Mouse (Mus musculus) heart, embryonic 13.5 days (tissue): ENCODE results near the gene Ubap2l. TPM values are rescaled to one million over a fixed set of nuclear protein-coding genes. Genes with fewer than 3 reads are reported as not detected.

ENCODE experiments used
- ATAC-seq: fragments of 200-750 bp; cut with Nextera tagmentation; 2 replicates; pipeline ENCODE4 v1.8.0; 2017; ENCODE audit warnings: moderate TSS enrichment; ENCODE audit not compliant: insufficient number of reproducible peaks, low FRiP score, low TSS enrichment; ENCODE audit errors: extremely low read depth
- H3K27ac ChIP-seq: fragments of 300-500 bp; sonication (generic); replicated peaks from 2 replicates; pipeline ENCODE4 v1.5.1; 2015; ENCODE audit warnings: moderate library complexity, mild to moderate bottlenecking, inconsistent platforms
- H3K27me3 ChIP-seq: fragments of 300-500 bp; sonication (generic); replicated peaks from 2 replicates; pipeline ENCODE4 v1.6.1; 2015; ENCODE audit warnings: mild to moderate bottlenecking, inconsistent platforms
- H3K36me3 ChIP-seq: fragments of 300-500 bp; sonication (generic); 2 replicates; pipeline ENCODE4 v1.6.1; 2015; ENCODE audit warnings: mild to moderate bottlenecking, inconsistent platforms
- H3K4me1 ChIP-seq: fragments of 300-500 bp; sonication (generic); 2 replicates; pipeline ENCODE4 v1.6.1; 2015; ENCODE audit warnings: inconsistent platforms
- H3K4me2 ChIP-seq: fragments of 300-500 bp; sonication (generic); 2 replicates; pipeline ENCODE4 v1.6.1; 2015; ENCODE audit warnings: inconsistent platforms, mild to moderate bottlenecking, moderate library complexity
- H3K4me3 ChIP-seq: fragments of 300-500 bp; sonication (generic); 2 replicates; pipeline ENCODE4 v1.5.1; 2015; ENCODE audit warnings: moderate library complexity, mild to moderate bottlenecking, inconsistent platforms
- H3K9ac ChIP-seq: fragments of 300-500 bp; sonication (generic); 2 replicates; pipeline ENCODE4 v1.6.1; 2015; ENCODE audit warnings: inconsistent platforms, mild to moderate bottlenecking, moderate library complexity
- H3K9me3 ChIP-seq: fragments of 300-500 bp; sonication (generic); 2 replicates; pipeline ENCODE4 v1.6.1; 2016; ENCODE audit warnings: inconsistent platforms
- WGBS: fragments of 180-500 bp; shearing (Covaris S2); methylation state at CpG from one replicate; pipeline ENCODE4 v1.1.7; 2015; ENCODE audit warnings: mixed read lengths; 5-methylcytosine and 5-hydroxymethylcytosine counted together
- microRNA counts: library from miRNA; unstranded; fragments of <30 nt; microRNA quantifications from one replicate; lab custom pipeline; 2016
- microRNA-seq: library from miRNA; unstranded; fragments of <30 nt; microRNA quantifications from one replicate; pipeline ENCODE4, GENCODE M21; 2016
- polyA plus RNA-seq: library from polyadenylated mRNA; unstranded; fragments of >200 nt; fragmentation: Nextera tagmentation; extraction: Ambion mirVana; gene quantifications from 2 replicates; pipeline ENCODE4 v1.2.1, GENCODE M21; 2015

Gene Ubap2l
- polyA plus RNA-seq, 1 experiment from 2014 or later: 121 TPM

DNA sequence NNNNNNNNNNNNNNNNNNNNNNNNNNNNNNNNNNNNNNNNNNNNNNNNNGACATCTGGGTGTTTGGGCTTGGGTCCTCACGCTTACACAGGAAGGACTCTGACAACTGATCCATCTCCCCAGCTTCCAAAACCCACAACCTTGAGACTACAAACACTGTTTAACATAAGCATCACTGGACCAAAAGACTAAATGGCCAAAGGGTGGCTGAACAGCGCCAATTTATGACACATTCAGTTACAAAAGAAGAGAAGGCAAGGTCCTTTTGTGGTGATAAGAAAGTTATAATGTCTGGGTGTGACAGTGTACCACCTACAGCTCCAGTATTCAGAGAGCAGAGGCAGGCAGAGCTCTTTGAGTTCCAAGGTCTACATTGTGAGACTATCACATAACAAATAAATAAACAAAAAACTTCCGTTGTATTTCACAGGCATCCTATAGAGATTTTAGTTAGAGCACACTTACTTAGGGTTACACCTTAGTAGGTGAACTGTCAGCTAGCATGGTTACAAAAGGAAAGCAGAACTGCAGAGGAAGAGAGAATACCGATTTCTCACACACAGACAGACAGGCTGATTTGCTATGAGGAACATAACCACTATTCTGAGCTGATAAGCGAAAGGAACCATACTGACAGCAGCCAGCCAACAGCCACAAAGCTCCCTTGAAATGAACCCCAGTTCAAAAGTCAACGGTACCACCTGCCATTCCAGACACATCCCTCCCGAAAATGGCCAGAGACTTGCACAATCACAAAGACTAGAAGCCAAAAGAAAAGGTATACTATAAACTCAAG lies 96.1 kb downstream of the Ubap2l start:
- Histone ChIP-seq H3K9ac (no peak overlapping the region), H3K4me3 (no peak overlapping the region), H3K27ac (no peak overlapping the region), H3K36me3 (peaks cover 81% of the 10 kb centered on the region), H3K4me2 (no peak overlapping the region), H3K9me3 (no peaks in the 10 kb centered on the region), H3K27me3 (no peaks in the 10 kb centered on the region), H3K4me1 (peaks cover 27% of the 10 kb centered on the region)
- ATAC-seq: no peak
- WGBS: 82% methylated on average over 7 of the region's 7 CpGs

DNA sequence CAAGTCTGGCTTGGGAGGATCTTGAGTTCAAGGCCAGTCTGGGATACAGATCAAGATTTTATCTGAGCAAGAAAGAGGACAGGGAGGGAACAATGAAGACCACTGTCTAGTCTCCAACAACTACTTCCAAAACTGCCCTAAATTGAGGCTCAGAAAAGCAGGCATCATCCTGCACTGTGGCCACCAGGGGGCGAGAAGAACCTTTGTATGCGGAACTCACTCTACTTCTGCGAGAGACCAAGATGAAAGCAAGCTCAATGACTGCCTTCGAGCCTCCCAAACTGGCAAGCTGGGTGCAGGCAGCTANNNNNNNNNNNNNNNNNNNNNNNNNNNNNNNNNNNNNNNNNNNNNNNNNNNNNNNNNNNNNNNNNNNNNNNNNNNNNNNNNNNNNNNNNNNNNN lies 99.0 kb downstream of the Ubap2l start:
- H3K9me3 ChIP-seq: no peaks in the 10 kb centered on the region
- H3K27ac ChIP-seq: no peak overlapping the region
- H3K36me3 ChIP-seq: peaks cover 99% of the 10 kb centered on the region
- 9% methylated on average over 4 of the region's 4 CpGs for WGBS
- H3K4me1 ChIP-seq: peaks cover 11% of the 10 kb centered on the region
- no peak overlapping the region for H3K4me2 ChIP-seq
- no peak for ATAC-seq
- no peaks in the 10 kb centered on the region for H3K27me3 ChIP-seq
- H3K9ac ChIP-seq: no peak overlapping the region
- H3K4me3 ChIP-seq: no peak overlapping the region

MicroRNAs encoded within 50 kb of the gene (microRNA counts, 519-probe panel; counts per million panel counts)
- microRNA mmu-miR-190b (lab: Ali Mortazavi, UCI): 4,753 counts per million, percentile 82 among the panel's probes with 10 or more counts

Small RNA genes lying within 50 kb of the gene (microRNA-seq; reads per million reads assigned to microRNA genes)
- gene Mir190b (15.7 reads per million, percentile 32 among the genes with 10 or more reads in this experiment), gene Mir7669 (0.82 reads per million)

Other genes with a start within 250 kb of the Ubap2l start
- 6.2 and 6.8 TPM in 2 replicates for gene She, start 221.3 kb downstream of the Ubap2l start, polyA plus RNA-seq
- 0.74 and 0.75 TPM in 2 replicates for gene Il6ra, start 139.4 kb downstream of the Ubap2l start, polyA plus RNA-seq
- gene Atp8b2, start 89.1 kb downstream of the Ubap2l start, polyA plus RNA-seq: 9.9 and 10.3 TPM in 2 replicates
- 79.3 and 97.1 TPM in 2 replicates for gene Hax1, start 53.8 kb downstream of the Ubap2l start, polyA plus RNA-seq
- 129 and 148 TPM in 2 replicates for gene 4933434E20Rik, start 992 bp downstream of the Ubap2l start, polyA plus RNA-seq
- gene Tpm3, start 20.0 kb upstream of the Ubap2l start, polyA plus RNA-seq: 290 and 300 TPM in 2 replicates
- gene Nup210l, start 51.5 kb upstream of the Ubap2l start, polyA plus RNA-seq: 0.28 and 0.31 TPM in 2 replicates
- 878 and 976 TPM in 2 replicates for gene Rps27, start 161.0 kb upstream of the Ubap2l start, polyA plus RNA-seq
- 30.8 and 31.0 TPM in 2 replicates for gene Rab13, start 161.1 kb upstream of the Ubap2l start, polyA plus RNA-seq
- 72.2 and 78.9 TPM in 2 replicates for gene Jtb, start 179.0 kb upstream of the Ubap2l start, polyA plus RNA-seq
- gene Creb3l4, start 190.9 kb upstream of the Ubap2l start, polyA plus RNA-seq: 2.4 and 3.0 TPM in 2 replicates
- 79.0 and 88.2 TPM in 2 replicates for gene Slc39a1, start 195.5 kb upstream of the Ubap2l start, polyA plus RNA-seq
- 12.3 and 13.6 TPM in 2 replicates for gene Crtc2, start 201.5 kb upstream of the Ubap2l start, polyA plus RNA-seq
- 5.5 and 5.7 TPM in 2 replicates for gene Dennd4b, start 212.6 kb upstream of the Ubap2l start, polyA plus RNA-seq
- 7.9 and 9.3 TPM in 2 replicates for gene Gatad2b, start 240.6 kb upstream of the Ubap2l start, polyA plus RNA-seq